9 mouse cellular contexts compared by ENCODE assay signal in genomic region chr3:86999415-86999740, GRCm38 (mm10). TPM values are rescaled to one million over a fixed set of nuclear protein-coding genes. Genes with fewer than 3 reads are reported as not detected.
A peak's percentile ranks its signal among the peaks of the same experiment; 100 is the strongest.
DNase-seq lines count a peak whose midpoint lies in the region; ATAC-seq and TF ChIP-seq lines count a peak whose summit lies in the region.
"Had no signal": no experiment of that assay in that cellular context is flagged by ENCODE, and none has a peak within 500 bp of the region (broad histone marks: within the 10 kb centered on the region; RNA-seq: fewer than 3 reads in every experiment).

Gene Cd1d1, minus strand, starts transcription at chr3:86999441.

- ATAC-seq in heart, embryonic 11.5 days (replicated peaks; ENCODE audit: insufficient number of reproducible peaks, low FRiP score, low TSS enrichment) = no peak
- no peak for ATAC-seq in forebrain, postnatal 0 days
- ATAC-seq in liver, embryonic 14.5 days (ENCODE audit: insufficient read depth) = no peak

- H3K4me3 ChIP-seq in heart, embryonic 11.5 days (ENCODE audit: low read depth, low read length) = peak within 1 kb of the TSS; percentile 58
- H3K4me3 ChIP-seq in forebrain, postnatal 0 days (ENCODE audit: low read depth, low read length) = peak within 1 kb of the TSS; percentile 54
- H3K4me3 ChIP-seq in liver, embryonic 14.5 days (ENCODE audit: insufficient read depth in 1 of 2, low read depth in 2 of 2, low read length in 2 of 2) = peak within 1 kb of the TSS; percentile 57 to 87

- H3K27me3 ChIP-seq in heart, embryonic 11.5 days (ENCODE audit: control insufficient read depth, insufficient read depth, low read length) = no peaks in the 10 kb centered on the region
- no peaks in the 10 kb centered on the region for H3K27me3 ChIP-seq in forebrain, postnatal 0 days (ENCODE audit: insufficient read depth, low read length)
- no peaks in the 10 kb centered on the region for H3K27me3 ChIP-seq in liver, embryonic 14.5 days (ENCODE audit: control insufficient read depth, insufficient read depth, low read length)

- peak within 1 kb of the TSS; percentile 81 for H3K9ac ChIP-seq in heart, embryonic 11.5 days (ENCODE audit: low read depth, low read length)
- H3K9ac ChIP-seq in forebrain, postnatal 0 days = peak within 1 kb of the TSS; percentile 66
- H3K9ac ChIP-seq in liver, embryonic 14.5 days (replicated peaks) = peak within 1 kb of the TSS; percentile 52

- peak within 1 kb of the TSS; percentile 90 for H3K27ac ChIP-seq in heart, embryonic 11.5 days (ENCODE audit: low read depth, low read length)
- peak within 1 kb of the TSS; percentile 86 for H3K27ac ChIP-seq in forebrain, postnatal 0 days (ENCODE audit: low read depth, low read length)
- H3K27ac ChIP-seq in liver, embryonic 14.5 days = no peak within 1 kb of the TSS

- H3K9me3 ChIP-seq in heart, embryonic 11.5 days (replicated peaks; ENCODE audit: control insufficient read depth, low read length) = no peaks in the 10 kb centered on the region
- no peaks in the 10 kb centered on the region for H3K9me3 ChIP-seq in forebrain, postnatal 0 days (ENCODE audit: low read length)
- H3K9me3 ChIP-seq in liver, embryonic 14.5 days (ENCODE audit: control insufficient read depth, low read length) = no peaks in the 10 kb centered on the region
- H3K9me3 ChIP-seq: G1E had no signal

- intact Hi-C loops in left cerebral cortex, postnatal 14 days (cut with DNase I) = no loop called here

- no peak for TF ChIP-seq EP300 in liver, embryonic 14.5 days (IDR thresholded peaks at IDR 0.05; ENCODE audit: low read depth)

- DNase-seq in heart, adult 9 months (ENCODE audit: low spot score in 2 of 2) = no peak
- DNase-seq in Muller cell, postnatal 12 days (ENCODE audit: inconsistent ontology term) = peak; percentile 12
- DNase-seq in forebrain, postnatal 0 days = no peak
- DNase-seq in liver, embryonic 14.5 days (ENCODE audit: low read depth in 3 of 3, low spot score in 3 of 3) = no peak
- DNase-seq in MN1 (ENCODE audit: low spot score) = no peak
- no peak for DNase-seq in left cerebral cortex, postnatal 14 days (ENCODE audit: low spot score in 2 of 2)
- no peak for DNase-seq in layer of hippocampus, postnatal 10 days (ENCODE audit: low spot score in 2 of 2)

- no peak for TF ChIP-seq CTCF in forebrain, postnatal 0 days (IDR thresholded peaks at IDR 0.05; ENCODE audit: low read depth)
- no peak for TF ChIP-seq CTCF in liver, embryonic 14.5 days (IDR thresholded peaks at IDR 0.05; ENCODE audit: low read depth)

- H3K4me2 ChIP-seq in heart, embryonic 11.5 days = peak within 1 kb of the TSS; percentile 75
- H3K4me2 ChIP-seq in forebrain, postnatal 0 days (ENCODE audit: low read depth) = peak within 1 kb of the TSS; percentile 60
- H3K4me2 ChIP-seq in liver, embryonic 14.5 days (ENCODE audit: low read depth) = peak within 1 kb of the TSS; percentile 67

- H3K4me1 ChIP-seq in heart, embryonic 11.5 days (ENCODE audit: control insufficient read depth, insufficient read depth, low read length) = no peaks in the 10 kb centered on the region; the same call in 1 of the 2 replicates
- no peaks in the 10 kb centered on the region for H3K4me1 ChIP-seq in forebrain, postnatal 0 days (ENCODE audit: insufficient read depth)
- peaks cover 0 to 11% of the 10 kb centered on the region in 2 experiments; a peak in 1 of 4 replicates for H3K4me1 ChIP-seq in liver, embryonic 14.5 days (replicated peaks; ENCODE audit: control insufficient read depth in 2 of 2, insufficient read depth in 2 of 2, low read length in 1 of 2)

- WGBS in heart, embryonic 11.5 days (ENCODE audit: insufficient replicate concordance) = 40% methylated on average over 8 of the region's 8 CpGs
- WGBS in forebrain, postnatal 0 days = 12% methylated on average over 8 of the region's 8 CpGs
- 23% methylated on average over 8 of the region's 8 CpGs for WGBS in liver, embryonic 14.5 days (ENCODE audit: insufficient replicate concordance)

- no peaks in the 10 kb centered on the region for H3K36me3 ChIP-seq in heart, embryonic 11.5 days (ENCODE audit: control insufficient read depth, insufficient read depth, low read length)
- H3K36me3 ChIP-seq in forebrain, postnatal 0 days (ENCODE audit: insufficient read depth) = no peaks in the 10 kb centered on the region
- no peaks in the 10 kb centered on the region for H3K36me3 ChIP-seq in liver, embryonic 14.5 days (replicated peaks; ENCODE audit: control insufficient read depth, insufficient read depth, low read depth)
- H3K36me3 ChIP-seq: G1E had no signal

RNA-seq across cellular contexts. Expression of gene Cd1d1, which starts in this region (rescaled TPM):
- 33.4 and 40.1 TPM in 2 replicates for polyA plus RNA-seq in heart, embryonic 11.5 days (2014; fragmentation: Nextera tagmentation; extraction: Ambion mirVana)
- 16.3 and 23.4 TPM in 2 replicates for total RNA-seq in forebrain, postnatal 0 days (2014; rRNA removed)
- polyA plus RNA-seq in forebrain, postnatal 0 days (2015; fragmentation: Nextera tagmentation; extraction: Ambion mirVana) = 12.5 and 25.1 TPM in 2 replicates
- polyA plus RNA-seq in liver, embryonic 14.5 days (2012; rRNA removed) = 4.0 and 4.2 TPM in 2 replicates
- polyA plus RNA-seq in liver, embryonic 14.5 days (2014; fragmentation: Nextera tagmentation; extraction: Ambion mirVana) = 2.5 and 3.4 TPM in 2 replicates
- 1 to 10 TPM in 1 of 2 experiments, under 1 TPM in 1; 0.90 to 1.4 TPM for total RNA-seq in left cerebral cortex, postnatal 14 days (2021)
- total RNA-seq in layer of hippocampus, postnatal 10 days (2021) = 1 to 10 TPM; 3.8 to 4.3 TPM
- polyA plus RNA-seq: G1E had no signal
